Mouse (Mus musculus) layer of hippocampus, postnatal 10 days (tissue): ENCODE measurements around the gene Fam102a. TPM values are rescaled to one million over a fixed set of nuclear protein-coding genes. Genes with fewer than 3 reads are reported as not detected.
A peak's percentile ranks its signal among the peaks of the same experiment; 100 is the strongest.

ENCODE experiments used
- DNase-seq, 2 experiments: peaks; one replicate each; pipeline ENCODE4 v3.0.0; 2021; ENCODE audit warnings: low spot score in 2 of 2
- total RNA-seq, 2 experiments: library from RNA; stranded (reverse); gene quantifications; 2 replicates each; pipeline ENCODE4 v1.2.3; 2021

The Fam102a gene
- total RNA-seq, 2 experiments from 2014 or later = 34.8 to 38.0 TPM

GRCm38 (mm10) chr2:32512592-32512991 lies 22.5 kb upstream of the Fam102a start:
- DNase-seq = no peak

GRCm38 (mm10) chr2:32514335-32514734 lies 20.8 kb upstream of the Fam102a start:
- no peak for DNase-seq

- DNase-seq = no peak
Observed at GRCm38 (mm10) chr2:32517233-32517867, 17.8 kb upstream of the Fam102a start.

- DNase-seq = no peak
Observed at GRCm38 (mm10) chr2:32520034-32520990, 14.8 kb upstream of the Fam102a start.

GRCm38 (mm10) chr2:32524536-32525031 lies 10.5 kb upstream of the Fam102a start:
- DNase-seq = no peak

- DNase-seq = no peak
Observed at GRCm38 (mm10) chr2:32525816-32526215, 9.3 kb upstream of the Fam102a start.

- no peak for DNase-seq
Observed at GRCm38 (mm10) chr2:32527468-32527966, 7.6 kb upstream of the Fam102a start.

- DNase-seq = no peak
Observed at GRCm38 (mm10) chr2:32528326-32528725, 6.8 kb upstream of the Fam102a start.

GRCm38 (mm10) chr2:32530479-32530878 lies 4.7 kb upstream of the Fam102a start:
- no peak for DNase-seq

- DNase-seq = no peak
Observed at GRCm38 (mm10) chr2:32533163-32533562, 2.0 kb upstream of the Fam102a start.

GRCm38 (mm10) chr2:32534061-32534732 lies 935 bp upstream of the Fam102a start:
- DNase-seq = peak in 1 of 2 experiments; percentile 38

- peak; percentile 62 to 74 for DNase-seq
Observed at GRCm38 (mm10) chr2:32535501-32535991, 414 bp downstream of the Fam102a start.

- DNase-seq = peak; percentile 43 to 57
Observed at GRCm38 (mm10) chr2:32536086-32536633, 1.0 kb downstream of the Fam102a start.

- peak; percentile 52 to 66 for DNase-seq
Observed at GRCm38 (mm10) chr2:32536634-32537359, 1.7 kb downstream of the Fam102a start.

GRCm38 (mm10) chr2:32537360-32537905 lies 2.3 kb downstream of the Fam102a start:
- no peak for DNase-seq

- DNase-seq = no peak
Observed at GRCm38 (mm10) chr2:32537941-32538340, 2.8 kb downstream of the Fam102a start.

GRCm38 (mm10) chr2:32538461-32538860 lies 3.3 kb downstream of the Fam102a start:
- no peak for DNase-seq

- no peak for DNase-seq
Observed at GRCm38 (mm10) chr2:32539452-32539981, 4.4 kb downstream of the Fam102a start.

GRCm38 (mm10) chr2:32541333-32541908 lies 6.3 kb downstream of the Fam102a start:
- DNase-seq = no peak
